Mouse (Mus musculus): Measurements from ENCODE around the gene Nxf2.

DNA sequence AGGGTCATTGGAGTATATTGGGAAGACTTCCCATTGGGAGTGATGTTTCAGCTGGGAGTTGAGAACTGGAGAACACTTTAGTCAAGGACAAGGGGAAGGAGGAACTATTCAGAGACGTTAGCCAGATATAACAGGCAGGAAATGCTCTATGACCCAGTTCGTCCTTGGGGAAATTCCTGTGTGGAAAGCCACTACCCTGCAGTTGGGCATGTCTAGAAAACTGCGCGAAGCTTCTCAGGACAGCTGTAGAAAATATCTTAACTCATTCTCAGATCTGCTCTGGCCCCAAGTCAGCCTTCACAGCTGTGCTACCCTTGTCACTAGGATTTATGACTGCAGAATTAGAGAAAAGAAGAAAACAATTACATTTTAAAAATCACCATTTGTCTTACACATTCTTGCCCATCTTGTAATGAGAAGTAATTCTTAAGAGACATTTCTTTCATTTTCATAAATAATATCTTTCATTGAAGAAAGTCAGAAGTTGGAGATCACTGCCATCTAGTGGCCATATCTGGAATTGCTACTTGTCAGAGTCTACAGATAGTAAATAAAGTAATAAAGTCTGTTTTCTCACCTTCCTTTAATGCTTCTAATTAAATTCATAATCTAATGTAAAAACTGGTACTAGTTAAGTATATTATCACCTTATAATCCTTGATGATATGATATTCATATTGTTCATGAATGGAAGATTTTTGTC lies 51.2 kb downstream of the Nxf2 start:
- TF ChIP-seq CTCF (IDR thresholded peaks at IDR 0.05; ENCODE audit: extremely low read depth, insufficient read depth, insufficient read length, insufficient replicate concordance) (no peak), POLR2A (IDR thresholded peaks at IDR 0.05; ENCODE audit: low read depth, low read length) (no peak)
